Mouse (Mus musculus): Measurements from ENCODE around the gene Timm8a1. TPM values are rescaled to one million over a fixed set of nuclear protein-coding genes. Genes with fewer than 3 reads are reported as not detected.

The Timm8a1 gene
- total RNA-seq (2014; rRNA removed): 5.3 and 11.7 TPM in 2 replicates
- 35.2 and 37.4 TPM in 2 replicates for polyA plus RNA-seq (2015; fragmentation: Nextera tagmentation; extraction: Ambion mirVana)

DNA sequence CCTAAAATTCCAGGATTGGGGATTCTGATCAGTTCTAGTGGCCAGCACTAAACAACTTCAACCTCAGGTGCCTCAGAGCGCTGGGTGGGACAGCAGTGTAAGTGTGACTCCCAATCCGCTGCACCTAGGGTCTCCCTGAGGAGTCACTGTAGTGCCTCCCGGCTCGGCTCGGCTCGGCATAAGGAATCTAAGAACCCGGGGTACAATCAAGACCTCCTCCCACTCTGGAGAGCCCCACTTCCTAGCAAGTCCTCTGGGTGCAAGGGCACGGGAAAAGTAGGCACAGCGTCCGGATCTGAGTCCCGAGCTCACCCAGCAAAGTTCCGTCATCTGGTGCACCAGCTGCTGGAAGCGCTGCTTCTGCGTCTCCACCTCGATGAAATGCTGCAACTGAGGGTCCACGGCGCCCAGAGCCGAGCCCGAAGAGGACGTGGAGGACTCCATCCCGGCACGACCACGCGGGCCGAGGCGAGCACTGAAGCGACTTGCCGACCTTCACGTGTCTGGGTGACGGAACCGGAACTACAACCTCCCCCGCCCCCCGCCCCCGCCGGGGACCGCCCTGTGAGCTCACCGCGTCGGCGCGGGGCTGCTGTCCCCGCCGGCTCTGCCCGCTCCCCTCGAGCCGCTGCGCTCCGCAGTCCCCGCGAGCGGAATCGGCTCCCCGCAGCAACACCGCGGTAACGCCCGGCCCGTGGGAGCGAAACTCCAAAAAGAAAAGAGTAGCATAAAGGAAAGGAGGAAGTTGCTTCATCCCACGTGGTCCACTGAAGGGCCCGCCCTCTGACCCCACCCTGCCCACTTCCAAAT is at the start of gene Timm8a1:
Gene Timm8a1, minus strand, starts transcription at position 721 of the 810 bp plus-strand sequence.
- ATAC-seq (ENCODE audit: low FRiP score) (peak; percentile 91), DNase-seq (ENCODE audit: low spot score) (peak; percentile 31)
- H3K27me3 ChIP-seq (ENCODE audit: insufficient read depth, low read length): no peaks in the 10 kb centered on the region
- peak within 1 kb of the TSS; percentile 49 for H3K4me2 ChIP-seq (ENCODE audit: low read depth, low read length, poor library complexity, severe bottlenecking)
- H3K36me3 ChIP-seq (ENCODE audit: insufficient read depth, low read length): no peaks in the 10 kb centered on the region
- TF ChIP-seq CTCF (IDR thresholded peaks at IDR 0.05): no peak
- 0 out of 2 replicates have a peak within 1 kb of the TSS, but pooled peaks have one; percentile 18 for H3K27ac ChIP-seq (ENCODE audit: low read depth, low read length)
- 21% methylated on average over 34 of the region's 61 CpGs for WGBS
- H3K4me1 ChIP-seq (ENCODE audit: insufficient read depth, low read length): no peaks in the 10 kb centered on the region
- no peaks in the 10 kb centered on the region for H3K9me3 ChIP-seq (ENCODE audit: low read length)
- peak within 1 kb of the TSS; percentile 54 for H3K9ac ChIP-seq (replicated peaks; ENCODE audit: low read length, poor library complexity, severe bottlenecking)
- peak within 1 kb of the TSS; percentile 46 for H3K4me3 ChIP-seq (ENCODE audit: low read depth, low read length)

DNA sequence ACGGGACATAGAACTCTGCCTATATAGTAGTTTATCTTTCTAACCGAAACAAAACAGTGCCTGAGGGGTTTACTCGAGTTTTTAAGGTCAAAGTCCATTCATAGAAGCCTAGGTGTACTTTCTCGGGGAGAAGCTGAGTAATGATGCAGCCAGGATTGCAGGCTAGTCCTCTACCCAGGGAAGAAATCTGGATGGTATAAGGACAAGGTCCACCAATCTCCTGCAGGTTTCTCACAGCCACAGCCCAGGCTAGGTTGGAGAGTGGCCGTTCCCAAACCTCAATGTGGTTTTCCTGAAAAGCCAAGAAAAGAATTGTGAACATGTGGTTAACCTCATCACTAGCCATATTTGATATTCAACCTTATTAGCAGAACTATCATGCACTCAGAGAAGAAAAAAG is 48.2 kb upstream of the Timm8a1 start:
- no peak overlapping the region for H3K4me3 ChIP-seq (ENCODE audit: low read depth, low read length)
- ATAC-seq (ENCODE audit: low FRiP score) (no peak), DNase-seq (ENCODE audit: low spot score) (no peak)
- H3K4me2 ChIP-seq (ENCODE audit: low read depth, low read length, poor library complexity, severe bottlenecking): no peak overlapping the region
- H3K9ac ChIP-seq (replicated peaks; ENCODE audit: low read length, poor library complexity, severe bottlenecking): no peak overlapping the region
- H3K36me3 ChIP-seq (ENCODE audit: insufficient read depth, low read length): no peaks in the 10 kb centered on the region
- no peak for TF ChIP-seq CTCF (IDR thresholded peaks at IDR 0.05)
- no peaks in the 10 kb centered on the region for H3K9me3 ChIP-seq (ENCODE audit: low read length)
- no peak overlapping the region for H3K27ac ChIP-seq (ENCODE audit: low read depth, low read length)
- H3K4me1 ChIP-seq (ENCODE audit: insufficient read depth, low read length): no peaks in the 10 kb centered on the region
- no peaks in the 10 kb centered on the region for H3K27me3 ChIP-seq (ENCODE audit: insufficient read depth, low read length)
- 67% methylated on average over 5 of the region's 5 CpGs for WGBS

DNA sequence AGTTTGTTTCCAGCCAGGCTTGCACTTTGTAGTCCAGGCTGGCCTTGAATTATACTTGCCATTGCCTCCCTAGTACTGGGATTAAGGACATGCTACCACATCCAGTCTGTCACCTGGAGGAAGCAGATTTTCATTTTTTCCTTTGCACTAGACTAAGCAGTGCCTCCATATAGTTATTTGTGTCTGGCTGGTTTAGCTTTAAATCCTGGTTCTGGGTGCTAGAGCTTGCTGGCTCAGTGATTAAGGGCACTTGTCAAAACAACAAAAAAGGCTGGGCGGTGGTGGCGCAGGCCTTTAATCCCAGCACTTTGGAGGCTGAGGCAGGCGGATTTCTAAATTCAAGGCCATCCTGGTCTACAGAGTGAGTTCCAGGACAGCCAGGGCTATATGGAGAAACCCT is 47.3 kb upstream of the Timm8a1 start:
- no peaks in the 10 kb centered on the region for H3K27me3 ChIP-seq (ENCODE audit: insufficient read depth, low read length)
- TF ChIP-seq CTCF (IDR thresholded peaks at IDR 0.05): no peak
- H3K9me3 ChIP-seq (ENCODE audit: low read length): no peaks in the 10 kb centered on the region
- no peaks in the 10 kb centered on the region for H3K36me3 ChIP-seq (ENCODE audit: insufficient read depth, low read length)
- no peak overlapping the region for H3K4me2 ChIP-seq (ENCODE audit: low read depth, low read length, poor library complexity, severe bottlenecking)
- no peak for ATAC-seq (ENCODE audit: low FRiP score)
- no peak for DNase-seq (ENCODE audit: low spot score)
- H3K9ac ChIP-seq (replicated peaks; ENCODE audit: low read length, poor library complexity, severe bottlenecking): no peak overlapping the region
- H3K4me3 ChIP-seq (ENCODE audit: low read depth, low read length): no peak overlapping the region
- WGBS: 86% methylated on average over 3 of the region's 3 CpGs
- H3K4me1 ChIP-seq (ENCODE audit: insufficient read depth, low read length): no peaks in the 10 kb centered on the region
- no peak overlapping the region for H3K27ac ChIP-seq (ENCODE audit: low read depth, low read length)

DNA sequence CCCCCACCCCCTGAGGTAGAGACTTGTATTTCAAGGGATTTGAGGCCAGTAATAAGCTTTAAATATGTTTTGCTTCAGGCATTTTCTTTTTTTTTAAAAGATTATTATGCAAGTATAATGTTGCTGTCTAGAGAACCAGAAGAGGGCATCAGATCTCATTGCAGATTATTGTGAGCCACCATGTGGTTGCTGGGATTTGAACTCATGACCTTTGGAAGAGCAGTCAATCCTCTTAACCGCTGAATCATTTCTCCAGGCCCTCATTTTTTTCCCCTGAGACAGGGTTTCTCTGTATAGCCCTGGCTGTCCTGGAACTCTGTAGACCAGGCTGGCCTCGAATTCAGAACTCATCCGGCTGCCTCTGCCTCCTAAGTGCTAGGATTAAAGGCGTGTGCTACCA is 46.6 kb upstream of the Timm8a1 start:
- WGBS: 63% methylated on average over 4 of the region's 4 CpGs
- Histone ChIP-seq H3K9ac (replicated peaks; ENCODE audit: low read length, poor library complexity, severe bottlenecking) (no peak overlapping the region), H3K4me2 (ENCODE audit: low read depth, low read length, poor library complexity, severe bottlenecking) (no peak overlapping the region), H3K27me3 (ENCODE audit: insufficient read depth, low read length) (no peaks in the 10 kb centered on the region), H3K9me3 (ENCODE audit: low read length) (no peaks in the 10 kb centered on the region), H3K27ac (ENCODE audit: low read depth, low read length) (no peak overlapping the region), H3K4me1 (ENCODE audit: insufficient read depth, low read length) (no peaks in the 10 kb centered on the region), H3K4me3 (ENCODE audit: low read depth, low read length) (no peak overlapping the region), H3K36me3 (ENCODE audit: insufficient read depth, low read length) (no peaks in the 10 kb centered on the region)
- ATAC-seq (ENCODE audit: low FRiP score): no peak
- TF ChIP-seq CTCF (IDR thresholded peaks at IDR 0.05): 0 out of 2 replicates have a peak, but pooled peaks have one; percentile 8
- no peak for DNase-seq (ENCODE audit: low spot score)

DNA sequence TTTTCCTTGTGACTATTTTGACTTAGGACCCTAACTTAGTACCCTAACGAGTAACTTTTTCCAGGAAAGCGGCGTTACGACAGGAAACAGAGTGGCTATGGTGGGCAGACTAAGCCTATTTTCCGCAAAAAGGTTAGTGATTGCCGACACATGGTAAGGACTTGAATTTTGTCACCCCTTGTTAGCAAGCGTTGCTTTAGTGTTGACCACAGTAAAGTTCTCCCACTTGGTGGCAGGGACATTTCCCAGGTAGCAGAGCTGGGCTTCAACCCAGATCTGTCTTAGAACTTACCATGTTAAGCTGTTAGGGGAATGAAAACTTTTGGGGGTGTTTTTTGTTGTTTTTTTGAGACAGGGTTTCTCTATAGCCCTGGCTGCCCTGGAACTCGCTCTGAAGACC is 44.8 kb upstream of the Timm8a1 start:
- Histone ChIP-seq H3K9me3 (ENCODE audit: low read length) (no peaks in the 10 kb centered on the region), H3K9ac (replicated peaks; ENCODE audit: low read length, poor library complexity, severe bottlenecking) (peak overlapping the region; percentile 40), H3K4me2 (ENCODE audit: low read depth, low read length, poor library complexity, severe bottlenecking) (peak overlapping the region; percentile 50), H3K4me3 (ENCODE audit: low read depth, low read length) (peak overlapping the region; percentile 41), H3K36me3 (ENCODE audit: insufficient read depth, low read length) (no peaks in the 10 kb centered on the region), H3K27ac (ENCODE audit: low read depth, low read length) (no peak overlapping the region), H3K27me3 (ENCODE audit: insufficient read depth, low read length) (no peaks in the 10 kb centered on the region), H3K4me1 (ENCODE audit: insufficient read depth, low read length) (no peaks in the 10 kb centered on the region)
- no peak for TF ChIP-seq CTCF (IDR thresholded peaks at IDR 0.05)
- ATAC-seq (ENCODE audit: low FRiP score): no peak
- 41% methylated on average over 8 of the region's 8 CpGs for WGBS
- DNase-seq (ENCODE audit: low spot score): no peak
